Mouse (Mus musculus) stomach, embryonic 16.5 days (tissue): Measurements from ENCODE around the gene Scnm1. TPM values are rescaled to one million over a fixed set of nuclear protein-coding genes. Genes with fewer than 3 reads are reported as not detected.
"Not testable (repeated sequence)": the region's sequence is repeated elsewhere in the genome, so short reads cannot be mapped to it uniquely, and the experiment has no call there.

Experiments
- ATAC-seq: fragments of 200-750 bp; cut with Nextera tagmentation; 2 replicates; pipeline ENCODE4 v1.8.0; 2017; ENCODE audit warnings: moderate number of reproducible peaks, moderate TSS enrichment; ENCODE audit not compliant: insufficient read depth, low FRiP score
- H3K27ac ChIP-seq: fragments of 300-500 bp; sonication (generic); 2 replicates; pipeline ENCODE4 v1.5.1; 2014; ENCODE audit warnings: low read length
- H3K27me3 ChIP-seq: fragments of 300-500 bp; sonication (generic); 2 replicates; pipeline ENCODE4 v1.6.1; 2014; ENCODE audit warnings: low read length, control low read depth, mixed read lengths; ENCODE audit not compliant: control insufficient read depth, insufficient read depth
- H3K36me3 ChIP-seq: fragments of 300-500 bp; sonication (generic); 2 replicates; pipeline ENCODE4 v1.6.1; 2014; ENCODE audit warnings: low read length; ENCODE audit not compliant: control insufficient read depth, insufficient read depth
- H3K4me1 ChIP-seq: fragments of 300-500 bp; sonication (generic); 2 replicates; pipeline ENCODE4 v1.6.1; 2014; ENCODE audit warnings: low read length, control low read depth, mixed read lengths; ENCODE audit not compliant: control insufficient read depth, insufficient read depth
- H3K4me2 ChIP-seq: fragments of 300-500 bp; sonication (generic); 2 replicates; pipeline ENCODE4 v1.6.1; 2014; ENCODE audit warnings: low read depth, low read length, mixed read lengths
- H3K4me3 ChIP-seq: fragments of 300-500 bp; sonication (generic); replicated peaks from 2 replicates; pipeline ENCODE4 v1.5.1; 2014; ENCODE audit warnings: mild to moderate bottlenecking, low read length
- H3K9ac ChIP-seq: fragments of 300-500 bp; sonication (generic); 2 replicates; pipeline ENCODE4 v1.6.1; 2014; ENCODE audit warnings: low read length
- H3K9me3 ChIP-seq: fragments of 300-500 bp; sonication (generic); replicated peaks from 2 replicates; pipeline ENCODE4 v1.6.1; 2016; ENCODE audit warnings: low read length, control low read depth; ENCODE audit not compliant: control insufficient read depth
- WGBS: fragments of 180-500 bp; shearing (Covaris S2); extraction: QIAGEN DNeasy Blood & Tissue Kit; methylation state at CpG from one replicate; pipeline ENCODE4 v1.1.7; 2014; 5-methylcytosine and 5-hydroxymethylcytosine counted together
- polyA plus RNA-seq: library from polyadenylated mRNA; unstranded; fragments of >200 nt; fragmentation: Nextera tagmentation; extraction: Ambion mirVana; gene quantifications from 2 replicates; pipeline ENCODE4 v1.2.1, GENCODE M21; 2015

Scnm1 gene
- polyA plus RNA-seq, 1 experiment from 2014 or later = 58.2 TPM

- no peak for ATAC-seq
- Histone ChIP-seq H3K27ac (no peak overlapping the region), H3K4me2 (no peak overlapping the region), H3K4me3 (0 out of 2 replicates have a peak overlapping the region, but pooled peaks have one; percentile 2), H3K9me3 (no peaks in the 10 kb centered on the region), H3K9ac (no peak overlapping the region), H3K36me3 (0 out of 2 replicates have a peak, but pooled peaks cover 6% of the 10 kb centered on the region), H3K27me3 (no peaks in the 10 kb centered on the region), H3K4me1 (no peaks in the 10 kb centered on the region; the same call in 1 of the 2 replicates)
- 81% methylated on average over 6 of the region's 6 CpGs for WGBS
Measured at GRCm38 (mm10) chr3:95140795-95141194, 7.0 kb upstream of the Scnm1 start.

GRCm38 (mm10) chr3:95140289-95140595 lies 6.4 kb upstream of the Scnm1 start:
- no peak for ATAC-seq
- Histone ChIP-seq H3K27me3 (no peaks in the 10 kb centered on the region), H3K9me3 (no peaks in the 10 kb centered on the region), H3K9ac (no peak overlapping the region), H3K36me3 (0 out of 2 replicates have a peak, but pooled peaks cover 6% of the 10 kb centered on the region), H3K4me3 (no peak overlapping the region), H3K27ac (no peak overlapping the region), H3K4me2 (no peak overlapping the region), H3K4me1 (peaks cover 1% of the 10 kb centered on the region; the same call in 1 of the 2 replicates)
- WGBS = 65% methylated on average over 18 of the region's 18 CpGs

- Histone ChIP-seq H3K27ac (no peak overlapping the region), H3K4me3 (no peak overlapping the region), H3K27me3 (no peaks in the 10 kb centered on the region), H3K4me2 (no peak overlapping the region), H3K36me3 (0 out of 2 replicates have a peak, but pooled peaks cover 6% of the 10 kb centered on the region), H3K4me1 (peaks cover 6% of the 10 kb centered on the region; the same call in 1 of the 2 replicates), H3K9me3 (no peaks in the 10 kb centered on the region), H3K9ac (no peak overlapping the region)
- ATAC-seq = no peak
- 65% methylated on average over 25 of the region's 25 CpGs for WGBS
Measured at GRCm38 (mm10) chr3:95139586-95140288, 5.9 kb upstream of the Scnm1 start.

- WGBS = 84% methylated on average over 3 of the region's 3 CpGs
- H3K9ac ChIP-seq = no peak overlapping the region
- no peak overlapping the region for H3K4me3 ChIP-seq
- no peak overlapping the region for H3K4me2 ChIP-seq
- no peaks in the 10 kb centered on the region for H3K27me3 ChIP-seq
- H3K36me3 ChIP-seq = 0 out of 2 replicates have a peak, but pooled peaks cover 6% of the 10 kb centered on the region
- no peak for ATAC-seq
- peaks cover 12% of the 10 kb centered on the region for H3K4me1 ChIP-seq
- H3K27ac ChIP-seq = no peak overlapping the region
- H3K9me3 ChIP-seq = no peaks in the 10 kb centered on the region
Measured at GRCm38 (mm10) chr3:95136336-95136735, 2.5 kb upstream of the Scnm1 start.

- peak overlapping the region; percentile 49 for H3K27ac ChIP-seq
- peak overlapping the region; percentile 57 for H3K4me2 ChIP-seq
- 74% methylated on average over 7 of the region's 7 CpGs for WGBS
- H3K4me3 ChIP-seq = peak overlapping the region; percentile 41
- H3K27me3 ChIP-seq = no peaks in the 10 kb centered on the region
- H3K9ac ChIP-seq = peak overlapping the region; percentile 39; the same call in 1 of the 2 replicates
- H3K4me1 ChIP-seq = peaks cover 12% of the 10 kb centered on the region
- H3K9me3 ChIP-seq = no peaks in the 10 kb centered on the region
- 0 out of 2 replicates have a peak, but pooled peaks cover 6% of the 10 kb centered on the region for H3K36me3 ChIP-seq
- no peak for ATAC-seq
Measured at GRCm38 (mm10) chr3:95135433-95136052, 1.7 kb upstream of the Scnm1 start.

GRCm38 (mm10) chr3:95135023-95135422 lies 1.2 kb upstream of the Scnm1 start:
- peak; percentile 53; the same call in 1 of the 2 replicates for ATAC-seq
- WGBS = 18% methylated on average over 6 of the region's 6 CpGs
- H3K27ac ChIP-seq = peak overlapping the region; percentile 49; the same call in 1 of the 2 replicates

GRCm38 (mm10) chr3:95134133-95134532 lies 322 bp upstream of the Scnm1 start:
- H3K27me3 ChIP-seq, H3K9ac ChIP-seq, H3K9me3 ChIP-seq, H3K27ac ChIP-seq, H3K4me2 ChIP-seq, H3K36me3 ChIP-seq: not testable (repeated sequence)
- H3K4me1 ChIP-seq = peaks cover 12% of the 10 kb centered on the region
- WGBS = no CpG with 5 or more reads among the region's 12 CpGs
- peak overlapping the region; percentile 83; the same call in 1 of the 2 replicates for H3K4me3 ChIP-seq
- peak; percentile 21; the same call in 1 of the 2 replicates for ATAC-seq

More at GRCm38 (mm10) chr3:95135023-95135422, 1.2 kb upstream of the Scnm1 start:
- H3K4me2 ChIP-seq = peak overlapping the region; percentile 57
- no peaks in the 10 kb centered on the region for H3K27me3 ChIP-seq
- no peaks in the 10 kb centered on the region for H3K9me3 ChIP-seq
- peak overlapping the region; percentile 41 for H3K4me3 ChIP-seq
- H3K9ac ChIP-seq = peak overlapping the region; percentile 62
- H3K4me1 ChIP-seq = peaks cover 12% of the 10 kb centered on the region
- H3K36me3 ChIP-seq = 0 out of 2 replicates have a peak, but pooled peaks cover 6% of the 10 kb centered on the region

GRCm38 (mm10) chr3:95133176-95133575 lies 635 bp downstream of the Scnm1 start:
- Histone ChIP-seq H3K9ac (peak overlapping the region; percentile 90), H3K9me3 (no peaks in the 10 kb centered on the region), H3K27me3 (no peaks in the 10 kb centered on the region), H3K36me3 (no peaks in the 10 kb centered on the region), H3K4me1 (peaks cover 12% of the 10 kb centered on the region), H3K4me3 (peak overlapping the region; percentile 83), H3K4me2 (peak overlapping the region; percentile 84), H3K27ac (peak overlapping the region; percentile 65; the same call in 1 of the 2 replicates)
- WGBS = 54% methylated on average over 11 of the region's 11 CpGs
- no peak for ATAC-seq

GRCm38 (mm10) chr3:95132389-95132788 lies 1.4 kb downstream of the Scnm1 start:
- not testable (repeated sequence) for H3K36me3 ChIP-seq, H3K9ac ChIP-seq, H3K27ac ChIP-seq, H3K9me3 ChIP-seq, ATAC-seq, H3K4me2 ChIP-seq, H3K4me3 ChIP-seq, H3K27me3 ChIP-seq
- 93% methylated on average over 2 of the region's 2 CpGs for WGBS
- H3K4me1 ChIP-seq = peaks cover 12% of the 10 kb centered on the region
